Comparison of ENCODE assay signal across 7 mouse cellular contexts in the genomic region with DNA sequence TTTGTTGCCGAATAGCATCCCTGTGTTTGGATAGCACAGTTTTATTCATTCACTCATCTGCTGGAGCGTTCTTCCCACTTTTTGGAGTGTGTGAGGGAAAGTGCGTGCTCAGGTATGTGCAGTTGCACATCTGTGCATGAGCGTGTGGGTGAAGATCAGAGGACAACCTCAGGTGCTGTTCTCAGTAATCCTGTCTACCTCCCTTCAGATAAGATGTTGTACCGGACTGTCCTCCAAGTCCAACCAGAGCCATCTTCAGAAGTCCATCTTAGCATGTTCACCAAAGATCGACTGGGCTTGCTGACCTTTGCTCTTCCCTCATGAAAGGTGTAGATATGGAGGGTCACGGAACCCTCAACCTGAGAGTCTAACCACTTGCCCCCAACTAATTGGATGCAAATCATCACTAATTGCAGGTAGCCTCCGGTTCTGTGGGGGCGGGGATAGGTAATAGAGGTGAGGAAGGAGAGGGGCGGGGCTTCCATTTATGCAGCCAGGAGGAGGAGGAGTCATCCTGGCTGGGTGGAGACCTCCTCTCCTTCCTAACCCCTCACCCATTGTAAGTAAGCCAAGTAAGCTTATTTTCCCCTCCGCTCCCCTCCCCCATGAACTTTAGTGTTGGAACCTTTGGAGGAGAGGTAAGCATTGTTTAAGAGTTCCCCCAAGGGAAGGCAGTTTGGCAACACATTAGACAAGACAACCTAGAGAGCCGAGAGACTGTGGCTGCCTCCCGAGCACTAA. TPM values are rescaled to one million over a fixed set of nuclear protein-coding genes. Genes with fewer than 3 reads are reported as not detected.
DNase-seq lines count a peak whose midpoint lies in the region; ATAC-seq and TF ChIP-seq lines count a peak whose summit lies in the region.

No protein-coding gene starts in this region.

- H3K4me3 ChIP-seq in lung, embryonic 14.5 days (ENCODE audit: low read depth, low read length), result peak overlapping the region; percentile 32
- peak overlapping the region; percentile 15; the same call in 1 of the 2 replicates for H3K4me3 ChIP-seq in forebrain, embryonic 11.5 days (ENCODE audit: low read depth, low read length)
- 0 out of 2 replicates have a peak overlapping the region, but pooled peaks have one; percentile 14 for H3K4me3 ChIP-seq in limb, embryonic 11.5 days (ENCODE audit: low read depth, low read length)
- H3K4me3 ChIP-seq in cerebellum, adult 2 months (replicated peaks; ENCODE audit: insufficient read depth, low read depth, low read length), result no peak overlapping the region

- DNase-seq in lung, embryonic 14.5 days, result no peak
- DNase-seq in lung, postnatal 14 days, result no peak
- DNase-seq in forebrain, embryonic 11.5 days (ENCODE audit: low spot score), result peak; percentile 51
- peak; percentile 36 for DNase-seq in limb, embryonic 11.5 days (ENCODE audit: low spot score)
- peak; percentile 15 for DNase-seq in retina, embryonic 14.5 days (ENCODE audit: low spot score)
- DNase-seq in cerebellum, adult 2 months, result no peak

- no peak overlapping the region for H3K27ac ChIP-seq in lung, embryonic 14.5 days (ENCODE audit: low read depth)
- H3K27ac ChIP-seq in forebrain, embryonic 11.5 days (ENCODE audit: low read depth, low read length), result no peak overlapping the region
- H3K27ac ChIP-seq in limb, embryonic 11.5 days (replicated peaks; ENCODE audit: low read depth, low read length), result no peak overlapping the region
- H3K27ac ChIP-seq in cerebellum, adult 2 months (ENCODE audit: insufficient read depth, low read length), result no peak overlapping the region

- no peak for TF ChIP-seq CTCF in lung, embryonic 14.5 days (IDR thresholded peaks at IDR 0.05; ENCODE audit: low read depth)
- no peak for TF ChIP-seq CTCF in cerebellum, adult 2 months (IDR thresholded peaks at IDR 0.05; ENCODE audit: borderline replicate concordance, insufficient read depth, low read depth, low read length)

- ATAC-seq in lung, embryonic 14.5 days (ENCODE audit: insufficient read depth), result no peak; the same call in 1 of the 2 replicates
- ATAC-seq in forebrain, embryonic 11.5 days (replicated peaks; ENCODE audit: low FRiP score), result peak; percentile 65
- ATAC-seq in limb, embryonic 11.5 days (ENCODE audit: insufficient number of reproducible peaks, low FRiP score, low TSS enrichment, low read depth), result no peak
- no peak for ATAC-seq in erythroid progenitor cell, adult 5-6 weeks (replicated peaks; ENCODE audit: low FRiP score, poor library complexity, severe bottlenecking)

- no peaks in the 10 kb centered on the region for H3K4me1 ChIP-seq in lung, embryonic 14.5 days (ENCODE audit: insufficient read depth)
- no peaks in the 10 kb centered on the region for H3K4me1 ChIP-seq in forebrain, embryonic 11.5 days (replicated peaks; ENCODE audit: control insufficient read depth, insufficient read depth, low read length)
- H3K4me1 ChIP-seq in limb, embryonic 11.5 days (ENCODE audit: control insufficient read depth, insufficient read depth, low read length), result no peaks in the 10 kb centered on the region
- no peaks in the 10 kb centered on the region for H3K4me1 ChIP-seq in cerebellum, adult 2 months (ENCODE audit: control insufficient read depth, insufficient read depth, low read length)

- H3K27me3 ChIP-seq in lung, embryonic 14.5 days (ENCODE audit: insufficient read depth, low read length), result no peaks in the 10 kb centered on the region
- no peaks in the 10 kb centered on the region for H3K27me3 ChIP-seq in forebrain, embryonic 11.5 days (ENCODE audit: control insufficient read depth, insufficient read depth, low read length)
- H3K27me3 ChIP-seq in limb, embryonic 11.5 days (ENCODE audit: control insufficient read depth, insufficient read depth, low read length), result no peaks in the 10 kb centered on the region
- H3K27me3 ChIP-seq in cerebellum, adult 2 months (ENCODE audit: control insufficient read depth, insufficient read depth, low read length), result no peaks in the 10 kb centered on the region; the same call in 1 of the 2 replicates

- WGBS in lung, embryonic 14.5 days, result 17% methylated on average over 13 of the region's 13 CpGs
- WGBS in forebrain, embryonic 11.5 days, result 27% methylated on average over 13 of the region's 13 CpGs
- 17% methylated on average over 13 of the region's 13 CpGs for WGBS in limb, embryonic 11.5 days
- WGBS in cerebellum, adult 2 months, result 33% methylated on average over 13 of the region's 13 CpGs

- no peaks in the 10 kb centered on the region for H3K9me3 ChIP-seq in lung, embryonic 14.5 days (ENCODE audit: low read depth, low read length)
- peaks cover 3% of the 10 kb centered on the region; the same call in 1 of the 2 replicates for H3K9me3 ChIP-seq in forebrain, embryonic 11.5 days (ENCODE audit: control insufficient read depth, low read length)
- no peaks in the 10 kb centered on the region for H3K9me3 ChIP-seq in limb, embryonic 11.5 days (ENCODE audit: control insufficient read depth, low read length)

- no peak for TF ChIP-seq POLR2A in cerebellum, adult 2 months (IDR thresholded peaks at IDR 0.05; ENCODE audit: borderline replicate concordance, insufficient read depth, low read length)

- no peaks in the 10 kb centered on the region for H3K36me3 ChIP-seq in lung, embryonic 14.5 days (ENCODE audit: insufficient read depth)
- H3K36me3 ChIP-seq in forebrain, embryonic 11.5 days (ENCODE audit: control insufficient read depth, insufficient read depth, low read length), result no peaks in the 10 kb centered on the region
- H3K36me3 ChIP-seq in limb, embryonic 11.5 days (ENCODE audit: control insufficient read depth, insufficient read depth, low read length), result no peaks in the 10 kb centered on the region

- H3K9ac ChIP-seq in lung, embryonic 14.5 days, result no peak overlapping the region; the same call in 1 of the 2 replicates
- H3K9ac ChIP-seq in forebrain, embryonic 11.5 days (ENCODE audit: low read length), result no peak overlapping the region
- H3K9ac ChIP-seq in limb, embryonic 11.5 days (ENCODE audit: low read length), result no peak overlapping the region

- H3K4me2 ChIP-seq in lung, embryonic 14.5 days, result peak overlapping the region; percentile 69
- H3K4me2 ChIP-seq in forebrain, embryonic 11.5 days (ENCODE audit: low read depth, low read length, severe bottlenecking), result peak overlapping the region; percentile 39
- peak overlapping the region; percentile 50 for H3K4me2 ChIP-seq in limb, embryonic 11.5 days (ENCODE audit: low read depth, severe bottlenecking)

RNA-seq across cellular contexts. Expression of a gene that starts 21.9 kb away (rescaled TPM):
- not detected in 2 replicates for polyA plus RNA-seq in lung, embryonic 14.5 days (2014; fragmentation: Nextera tagmentation; extraction: Ambion mirVana)
- polyA plus RNA-seq in forebrain, embryonic 11.5 days (2014; fragmentation: Nextera tagmentation; extraction: Ambion mirVana), result not detected in 2 replicates
- polyA plus RNA-seq in limb, embryonic 11.5 days (2014; fragmentation: Nextera tagmentation; extraction: Ambion mirVana), result not detected in 2 replicates
- not detected in 2 replicates for total RNA-seq in erythroid progenitor cell, adult 5-6 weeks (2015; ENCODE audit: low replicate concordance)
- total RNA-seq in erythroid progenitor cell, adult 5-6 weeks (2017; ENCODE audit: low replicate concordance), result not detected in 2 replicates
- polyA plus RNA-seq in cerebellum, adult 2 months (2012; rRNA removed), result not detected in 2 replicates

RNA-seq across cellular contexts. Expression of a gene that starts 27.8 kb away (rescaled TPM):
- polyA plus RNA-seq in lung, embryonic 14.5 days (2014; fragmentation: Nextera tagmentation; extraction: Ambion mirVana), result 0.21 and 0.35 TPM in 2 replicates
- 0.51 and 1.1 TPM in 2 replicates for polyA plus RNA-seq in forebrain, embryonic 11.5 days (2014; fragmentation: Nextera tagmentation; extraction: Ambion mirVana)
- polyA plus RNA-seq in limb, embryonic 11.5 days (2014; fragmentation: Nextera tagmentation; extraction: Ambion mirVana), result 0.17 TPM in 1 of 2 replicates, not detected in the other
- 13.7 TPM in 1 of 2 replicates, not detected in the other for total RNA-seq in erythroid progenitor cell, adult 5-6 weeks (2015; ENCODE audit: low replicate concordance)
- total RNA-seq in erythroid progenitor cell, adult 5-6 weeks (2017; ENCODE audit: low replicate concordance), result 0.13 TPM in 1 of 2 replicates, not detected in the other
- 2.2 and 2.8 TPM in 2 replicates for polyA plus RNA-seq in cerebellum, adult 2 months (2012; rRNA removed)

RNA-seq across cellular contexts. Expression of a gene that starts 33.8 kb away (rescaled TPM):
- not detected in 2 replicates for polyA plus RNA-seq in lung, embryonic 14.5 days (2014; fragmentation: Nextera tagmentation; extraction: Ambion mirVana)
- polyA plus RNA-seq in forebrain, embryonic 11.5 days (2014; fragmentation: Nextera tagmentation; extraction: Ambion mirVana), result not detected in 2 replicates
- polyA plus RNA-seq in limb, embryonic 11.5 days (2014; fragmentation: Nextera tagmentation; extraction: Ambion mirVana), result not detected in 2 replicates
- not detected in 2 replicates for total RNA-seq in erythroid progenitor cell, adult 5-6 weeks (2015; ENCODE audit: low replicate concordance)
- not detected in 2 replicates for total RNA-seq in erythroid progenitor cell, adult 5-6 weeks (2017; ENCODE audit: low replicate concordance)
- polyA plus RNA-seq in cerebellum, adult 2 months (2012; rRNA removed), result not detected in 2 replicates

Comparison
In these comparisons a context has a peak if more than half of its experiments do, and no peak if none do; other contexts are left out.
1. DNase-seq: peak in forebrain, embryonic 11.5 days (single experiment), limb, embryonic 11.5 days (single experiment) and retina, embryonic 14.5 days (single experiment); none in lung, embryonic 14.5 days (single experiment), lung, postnatal 14 days (single experiment) and cerebellum, adult 2 months (0 of 2).
2. Peak in every context shown above with its lines, with median percentiles within 50 percentile points of each other: H3K4me2 ChIP-seq.